Mouse (Mus musculus): ENCODE measurements around the gene Igf2bp1. TPM values are rescaled to one million over a fixed set of nuclear protein-coding genes. Genes with fewer than 3 reads are reported as not detected.

The Igf2bp1 gene
- polyA plus RNA-seq, 1 experiment from 2014 or later = 83.9 TPM

GRCm38 (mm10) chr11:96037499-96037898 lies 31.8 kb upstream of the Igf2bp1 start:
- Histone ChIP-seq H3K27ac (ENCODE audit: low read depth, low read length) (no peak overlapping the region), H3K9ac (ENCODE audit: low read depth, low read length) (no peak overlapping the region), H3K36me3 (ENCODE audit: control insufficient read depth, insufficient read depth, low read length) (peaks cover 3% of the 10 kb centered on the region; the same call in 1 of the 2 replicates), H3K4me1 (replicated peaks; ENCODE audit: control insufficient read depth, insufficient read depth, low read length) (no peaks in the 10 kb centered on the region; the same call in 1 of the 2 replicates), H3K4me2 (replicated peaks; ENCODE audit: low read depth, low read length) (no peak overlapping the region), H3K27me3 (ENCODE audit: control insufficient read depth, insufficient read depth, low read length) (no peaks in the 10 kb centered on the region), H3K4me3 (ENCODE audit: low read depth, low read length) (no peak overlapping the region), H3K9me3 (ENCODE audit: control insufficient read depth, low read length) (no peaks in the 10 kb centered on the region)
- DNase-seq (ENCODE audit: low spot score) (no peak), ATAC-seq (ENCODE audit: low FRiP score) (no peak)
- 96% methylated on average over 5 of the region's 5 CpGs for WGBS

GRCm38 (mm10) chr11:96035133-96035532 lies 29.4 kb upstream of the Igf2bp1 start:
- Histone ChIP-seq H3K4me3 (ENCODE audit: low read depth, low read length) (peak overlapping the region; percentile 87), H3K4me2 (replicated peaks; ENCODE audit: low read depth, low read length) (peak overlapping the region; percentile 86), H3K27me3 (ENCODE audit: control insufficient read depth, insufficient read depth, low read length) (no peaks in the 10 kb centered on the region), H3K36me3 (ENCODE audit: control insufficient read depth, insufficient read depth, low read length) (no peaks in the 10 kb centered on the region), H3K27ac (ENCODE audit: low read depth, low read length) (peak overlapping the region; percentile 58; the same call in 1 of the 2 replicates), H3K9me3 (ENCODE audit: control insufficient read depth, low read length) (no peaks in the 10 kb centered on the region), H3K4me1 (replicated peaks; ENCODE audit: control insufficient read depth, insufficient read depth, low read length) (no peaks in the 10 kb centered on the region; the same call in 1 of the 2 replicates), H3K9ac (ENCODE audit: low read depth, low read length) (peak overlapping the region; percentile 83)
- ATAC-seq (ENCODE audit: low FRiP score) (no peak), DNase-seq (ENCODE audit: low spot score) (no peak)
- 12% methylated on average over 6 of the region's 6 CpGs for WGBS

GRCm38 (mm10) chr11:96034596-96035052 lies 28.9 kb upstream of the Igf2bp1 start, which contains the start of gene Snf8:
Gene Snf8 (plus strand): TSS chr11:96034885.
- Histone ChIP-seq H3K36me3 (ENCODE audit: control insufficient read depth, insufficient read depth, low read length) (no peaks in the 10 kb centered on the region), H3K27ac (ENCODE audit: low read depth, low read length) (peak within 1 kb of the TSS; percentile 58; the same call in 1 of the 2 replicates), H3K4me2 (replicated peaks; ENCODE audit: low read depth, low read length) (peak within 1 kb of the TSS; percentile 86), H3K9me3 (ENCODE audit: control insufficient read depth, low read length) (no peaks in the 10 kb centered on the region), H3K4me3 (ENCODE audit: low read depth, low read length) (peak within 1 kb of the TSS; percentile 87), H3K4me1 (replicated peaks; ENCODE audit: control insufficient read depth, insufficient read depth, low read length) (no peaks in the 10 kb centered on the region; the same call in 1 of the 2 replicates), H3K9ac (ENCODE audit: low read depth, low read length) (peak within 1 kb of the TSS; percentile 83), H3K27me3 (ENCODE audit: control insufficient read depth, insufficient read depth, low read length) (no peaks in the 10 kb centered on the region)
- ATAC-seq (ENCODE audit: low FRiP score) (peak; percentile 47), DNase-seq (ENCODE audit: low spot score) (peak; percentile 98)
- 2% methylated on average over 29 of the region's 29 CpGs for WGBS

- no peak overlapping the region for H3K9ac ChIP-seq (ENCODE audit: low read depth, low read length)
- no peaks in the 10 kb centered on the region for H3K9me3 ChIP-seq (ENCODE audit: control insufficient read depth, low read length)
Measured at GRCm38 (mm10) chr11:96034116-96034515, 28.4 kb upstream of the Igf2bp1 start.

DNA sequence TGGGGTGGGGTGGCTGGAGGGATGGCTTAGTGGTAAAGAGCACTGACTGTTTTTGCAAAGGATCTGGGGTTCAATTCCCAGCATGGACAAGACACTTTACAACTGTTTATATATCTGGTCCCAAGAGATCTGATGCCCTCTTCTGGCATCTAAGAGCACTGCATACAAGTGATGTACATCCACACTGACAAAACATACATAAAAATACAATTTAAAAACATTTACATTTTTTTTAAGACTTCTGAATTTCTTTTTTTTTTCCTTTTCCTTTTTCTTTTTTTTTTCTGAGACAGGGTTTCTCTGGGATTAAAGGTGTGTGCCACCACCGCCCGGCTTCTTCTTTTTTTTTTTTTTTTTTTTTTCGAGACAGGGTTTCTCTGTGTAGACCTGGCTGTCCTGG lies 27.5 kb upstream of the Igf2bp1 start:
- 93% methylated on average over 3 of the region's 3 CpGs for WGBS
- no peak overlapping the region for H3K4me2 ChIP-seq (replicated peaks; ENCODE audit: low read depth, low read length)
- H3K27ac ChIP-seq (ENCODE audit: low read depth, low read length) = no peak overlapping the region
- no peak for ATAC-seq (ENCODE audit: low FRiP score)
- H3K9ac ChIP-seq (ENCODE audit: low read depth, low read length) = no peak overlapping the region
- DNase-seq (ENCODE audit: low spot score) = no peak
- no peaks in the 10 kb centered on the region; the same call in 1 of the 2 replicates for H3K27me3 ChIP-seq (ENCODE audit: control insufficient read depth, insufficient read depth, low read length)
- no peak overlapping the region for H3K4me3 ChIP-seq (ENCODE audit: low read depth, low read length)
- H3K36me3 ChIP-seq (ENCODE audit: control insufficient read depth, insufficient read depth, low read length) = no peaks in the 10 kb centered on the region
- H3K4me1 ChIP-seq (replicated peaks; ENCODE audit: control insufficient read depth, insufficient read depth, low read length) = no peaks in the 10 kb centered on the region; the same call in 1 of the 2 replicates
- no peaks in the 10 kb centered on the region for H3K9me3 ChIP-seq (ENCODE audit: control insufficient read depth, low read length)

More at GRCm38 (mm10) chr11:96034116-96034515, 28.4 kb upstream of the Igf2bp1 start:
- Histone ChIP-seq H3K4me2 (replicated peaks; ENCODE audit: low read depth, low read length) (peak overlapping the region; percentile 86), H3K27me3 (ENCODE audit: control insufficient read depth, insufficient read depth, low read length) (no peaks in the 10 kb centered on the region; the same call in 1 of the 2 replicates), H3K4me3 (ENCODE audit: low read depth, low read length) (peak overlapping the region; percentile 87), H3K4me1 (replicated peaks; ENCODE audit: control insufficient read depth, insufficient read depth, low read length) (no peaks in the 10 kb centered on the region; the same call in 1 of the 2 replicates), H3K27ac (ENCODE audit: low read depth, low read length) (no peak overlapping the region), H3K36me3 (ENCODE audit: control insufficient read depth, insufficient read depth, low read length) (no peaks in the 10 kb centered on the region)
- no peak for DNase-seq (ENCODE audit: low spot score)
- WGBS = 49% methylated on average over 8 of the region's 8 CpGs
- no peak for ATAC-seq (ENCODE audit: low FRiP score)

DNA sequence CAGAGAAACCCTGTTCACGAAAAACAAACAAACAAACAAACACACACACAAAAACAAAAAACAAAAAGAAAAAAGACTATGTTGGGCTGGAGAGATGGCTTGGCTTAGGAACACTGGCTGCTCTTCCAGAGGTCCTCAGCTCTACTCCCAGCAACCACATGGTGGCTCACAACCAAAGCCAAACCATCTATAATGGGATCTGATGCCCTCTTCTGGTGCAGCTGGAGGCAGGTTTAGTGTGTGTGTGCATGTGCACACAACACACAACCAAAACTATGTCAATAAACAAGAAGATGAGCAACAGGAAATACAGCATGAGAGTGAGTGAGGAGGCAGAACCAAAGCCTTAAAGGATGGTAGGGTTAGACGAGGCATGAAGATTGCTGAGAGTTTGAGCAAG lies 26.0 kb upstream of the Igf2bp1 start:
- no peak for ATAC-seq (ENCODE audit: low FRiP score)
- H3K27me3 ChIP-seq (ENCODE audit: control insufficient read depth, insufficient read depth, low read length) = no peaks in the 10 kb centered on the region; the same call in 1 of the 2 replicates
- WGBS = 83% methylated on average over 2 of the region's 2 CpGs
- H3K4me2 ChIP-seq (replicated peaks; ENCODE audit: low read depth, low read length) = no peak overlapping the region
- H3K9ac ChIP-seq (ENCODE audit: low read depth, low read length) = no peak overlapping the region
- H3K4me3 ChIP-seq (ENCODE audit: low read depth, low read length) = no peak overlapping the region
- H3K27ac ChIP-seq (ENCODE audit: low read depth, low read length) = no peak overlapping the region
- no peaks in the 10 kb centered on the region for H3K9me3 ChIP-seq (ENCODE audit: control insufficient read depth, low read length)
- H3K36me3 ChIP-seq (ENCODE audit: control insufficient read depth, insufficient read depth, low read length) = no peaks in the 10 kb centered on the region
- no peak for DNase-seq (ENCODE audit: low spot score)
- H3K4me1 ChIP-seq (replicated peaks; ENCODE audit: control insufficient read depth, insufficient read depth, low read length) = no peaks in the 10 kb centered on the region; the same call in 1 of the 2 replicates

GRCm38 (mm10) chr11:96030571-96030970 lies 24.8 kb upstream of the Igf2bp1 start:
- WGBS = 89% methylated on average over 3 of the region's 3 CpGs

GRCm38 (mm10) chr11:96028130-96028529 lies 22.4 kb upstream of the Igf2bp1 start:
- ATAC-seq (ENCODE audit: low FRiP score) = no peak
- Histone ChIP-seq H3K9me3 (ENCODE audit: control insufficient read depth, low read length) (no peaks in the 10 kb centered on the region), H3K9ac (ENCODE audit: low read depth, low read length) (no peak overlapping the region), H3K27me3 (ENCODE audit: control insufficient read depth, insufficient read depth, low read length) (no peaks in the 10 kb centered on the region; the same call in 1 of the 2 replicates), H3K4me1 (replicated peaks; ENCODE audit: control insufficient read depth, insufficient read depth, low read length) (no peaks in the 10 kb centered on the region), H3K4me2 (replicated peaks; ENCODE audit: low read depth, low read length) (no peak overlapping the region), H3K27ac (ENCODE audit: low read depth, low read length) (no peak overlapping the region), H3K4me3 (ENCODE audit: low read depth, low read length) (no peak overlapping the region), H3K36me3 (ENCODE audit: control insufficient read depth, insufficient read depth, low read length) (no peaks in the 10 kb centered on the region)
- 60% methylated on average over 5 of the region's 5 CpGs for WGBS
- no peak for DNase-seq (ENCODE audit: low spot score)

More at GRCm38 (mm10) chr11:96030571-96030970, 24.8 kb upstream of the Igf2bp1 start:
- no peak overlapping the region for H3K4me2 ChIP-seq (replicated peaks; ENCODE audit: low read depth, low read length)
- ATAC-seq (ENCODE audit: low FRiP score) (no peak), DNase-seq (ENCODE audit: low spot score) (no peak)
- no peak overlapping the region for H3K4me3 ChIP-seq (ENCODE audit: low read depth, low read length)
- no peak overlapping the region for H3K9ac ChIP-seq (ENCODE audit: low read depth, low read length)
- no peaks in the 10 kb centered on the region; the same call in 1 of the 2 replicates for H3K27me3 ChIP-seq (ENCODE audit: control insufficient read depth, insufficient read depth, low read length)
- no peaks in the 10 kb centered on the region; the same call in 1 of the 2 replicates for H3K4me1 ChIP-seq (replicated peaks; ENCODE audit: control insufficient read depth, insufficient read depth, low read length)
- H3K9me3 ChIP-seq (ENCODE audit: control insufficient read depth, low read length) = no peaks in the 10 kb centered on the region
- no peak overlapping the region for H3K27ac ChIP-seq (ENCODE audit: low read depth, low read length)
- no peaks in the 10 kb centered on the region for H3K36me3 ChIP-seq (ENCODE audit: control insufficient read depth, insufficient read depth, low read length)

GRCm38 (mm10) chr11:96020622-96021021 lies 14.9 kb upstream of the Igf2bp1 start:
- Histone ChIP-seq H3K4me2 (replicated peaks; ENCODE audit: low read depth, low read length) (no peak overlapping the region), H3K9me3 (ENCODE audit: control insufficient read depth, low read length) (no peaks in the 10 kb centered on the region), H3K27ac (ENCODE audit: low read depth, low read length) (no peak overlapping the region), H3K27me3 (ENCODE audit: control insufficient read depth, insufficient read depth, low read length) (no peaks in the 10 kb centered on the region), H3K4me1 (replicated peaks; ENCODE audit: control insufficient read depth, insufficient read depth, low read length) (no peaks in the 10 kb centered on the region), H3K36me3 (ENCODE audit: control insufficient read depth, insufficient read depth, low read length) (no peaks in the 10 kb centered on the region), H3K4me3 (ENCODE audit: low read depth, low read length) (no peak overlapping the region), H3K9ac (ENCODE audit: low read depth, low read length) (no peak overlapping the region)
- DNase-seq (ENCODE audit: low spot score) = no peak
- 69% methylated on average over 4 of the region's 4 CpGs for WGBS
- ATAC-seq (ENCODE audit: low FRiP score) = no peak

Data from hindbrain, embryonic 11.5 days (tissue).